Mouse (Mus musculus) CD4-positive naive resting alpha-beta T cell, adult 57 days (primary cell): ENCODE measurements around the gene Ppp3r1. TPM values are rescaled to one million over a fixed set of nuclear protein-coding genes. Genes with fewer than 3 reads are reported as not detected.

Experiments used
- total RNA-seq: library from RNA; stranded (reverse); gene quantifications from one replicate; pipeline ENCODE4 v1.2.4, GENCODE M21; 2023

Gene Ppp3r1
- 81.4 TPM for total RNA-seq

GRCm38 (mm10) chr11:17158858-17159737 is at the start of gene Ppp3r1:
TSS of gene Ppp3r1 (plus strand) at chr11:17159263.

GRCm38 (mm10) chr11:17181807-17182206 is 22.7 kb downstream of the Ppp3r1 start, which contains the start of gene Wdr92:
TSS of gene Wdr92 (plus strand) at chr11:17182107.

GRCm38 (mm10) chr11:17211258-17212140 is 52.4 kb downstream of the Ppp3r1 start, which contains the start of gene Pno1:
TSS of gene Pno1 (minus strand) at chr11:17211568.

Other genes starting within 250 kb of the Ppp3r1 start
- gene Fbxo48, start 207.9 kb upstream of the Ppp3r1 start, total RNA-seq = 1.1 TPM
- 5.6 TPM for gene Cnrip1, start 107.7 kb upstream of the Ppp3r1 start, total RNA-seq
- 16.7 TPM for gene Plek, start 106.9 kb upstream of the Ppp3r1 start, total RNA-seq
- gene Wdr92, start 22.8 kb downstream of the Ppp3r1 start, total RNA-seq = 9.9 TPM
- 24.5 TPM for gene Pno1, start 52.3 kb downstream of the Ppp3r1 start, total RNA-seq
- gene C1d, start 98.3 kb downstream of the Ppp3r1 start, total RNA-seq = 38.1 TPM